Mouse (Mus musculus) G1E (cell line): Measurements from ENCODE around the gene Col2a1.

Experiments
- CTCF ChIP-seq: IDR thresholded peaks from 2 replicates; pipeline ENCODE4 v1.5.1; 2012; ENCODE audit warnings: low read depth, low read length, inconsistent platforms, mixed read lengths
- POLR2AphosphoS5 ChIP-seq: IDR thresholded peaks from 2 replicates; pipeline ENCODE4 v1.6.1; 2012; ENCODE audit warnings: low read depth, low read length, inconsistent platforms; ENCODE audit not compliant: insufficient replicate concordance
- TAL1 ChIP-seq: conservative IDR thresholded peaks from 2 replicates; pipeline ENCODE4 v1.6.1; 2012; ENCODE audit warnings: low read depth, low read length, inconsistent platforms, mixed read lengths

DNA sequence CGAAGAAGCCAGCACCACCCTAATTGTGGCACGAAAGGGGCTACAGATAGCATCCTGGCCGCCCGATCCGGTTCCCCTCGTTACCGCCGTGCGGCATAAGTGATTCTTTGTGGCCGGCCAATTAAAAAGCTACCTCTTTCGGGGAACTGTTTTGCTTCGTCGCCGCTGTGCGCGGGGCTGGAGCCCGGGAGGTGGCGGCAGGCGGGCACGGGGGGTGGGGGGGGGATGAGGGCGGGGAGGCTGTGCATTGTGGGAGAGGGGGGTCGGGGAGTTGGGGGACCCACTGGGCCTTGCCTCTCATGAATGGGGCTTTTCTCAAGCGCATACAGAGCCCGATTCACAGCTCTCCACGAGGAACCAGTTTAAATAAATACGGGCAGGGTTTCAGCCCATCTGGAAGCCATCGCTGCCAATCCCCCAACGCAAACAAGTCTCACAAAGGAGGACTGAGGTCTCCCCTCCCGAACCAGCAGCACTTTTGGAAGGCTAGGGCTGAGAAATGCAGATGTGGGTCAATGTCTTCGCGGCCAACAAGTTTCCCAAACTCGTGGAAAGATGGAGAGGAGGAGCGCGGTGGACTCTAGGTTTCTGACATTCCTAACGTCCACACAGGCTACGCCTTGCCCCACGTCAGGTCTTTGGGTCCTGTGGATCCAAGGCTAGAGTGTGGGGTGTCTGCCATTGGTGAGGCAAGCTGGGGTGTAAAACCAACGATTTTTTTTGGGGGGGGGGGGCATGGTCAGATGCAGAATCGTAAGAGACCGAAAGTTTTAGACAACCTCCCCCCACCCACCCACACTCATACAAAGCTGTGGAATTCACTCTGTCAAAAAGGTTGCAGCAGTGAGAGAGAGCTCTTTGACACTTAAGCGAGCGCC, 2.1 kb downstream of the Col2a1 start:
- TF ChIP-seq CTCF (no peak), TAL1 (no peak), POLR2AphosphoS5 (no peak)
